Mouse (Mus musculus) cerebellum, adult 2 months (tissue): ENCODE data around the gene Cactin. TPM values are rescaled to one million over a fixed set of nuclear protein-coding genes. Genes with fewer than 3 reads are reported as not detected.

Experiments
- DNase-seq, 2 experiments: peaks; one replicate each; pipeline ENCODE4 v3.0.0; 2021
- H3K27ac ChIP-seq: fragments of 200-500 bp; 2 replicates; pipeline ENCODE4 v1.5.1; 2012; ENCODE audit warnings: low read length, control low read depth, inconsistent platforms; ENCODE audit not compliant: insufficient read depth
- H3K27me3 ChIP-seq: fragments of 200-500 bp; 2 replicates; pipeline ENCODE4 v1.6.1; 2012; ENCODE audit warnings: inconsistent platforms, mild to moderate bottlenecking, low read length, moderate library complexity; ENCODE audit not compliant: control insufficient read depth, insufficient read depth
- H3K4me1 ChIP-seq: fragments of 200-500 bp; 2 replicates; pipeline ENCODE4 v1.6.1; 2011; ENCODE audit warnings: low read length; ENCODE audit not compliant: control insufficient read depth, insufficient read depth
- H3K4me3 ChIP-seq: fragments of 200-500 bp; replicated peaks from 2 replicates; pipeline ENCODE3; 2011; ENCODE audit warnings: mild to moderate bottlenecking, low read depth, low read length, control low read depth; ENCODE audit not compliant: insufficient read depth
- CTCF ChIP-seq: fragments of 200-500 bp; IDR thresholded peaks from 2 replicates; pipeline ENCODE4 v1.5.1; 2011; ENCODE audit warnings: low read depth, mild to moderate bottlenecking, control low read depth, low read length, moderate library complexity, borderline replicate concordance; ENCODE audit not compliant: insufficient read depth
- POLR2A ChIP-seq: fragments of 200-500 bp; IDR thresholded peaks from 2 replicates; pipeline ENCODE4 v1.6.1; 2011; ENCODE audit warnings: low read length, control low read depth, borderline replicate concordance; ENCODE audit not compliant: insufficient read depth
- WGBS: fragments of 180-500 bp; shearing (Covaris S2); methylation state at CpG from one replicate; pipeline ENCODE4 v1.1.7; 2018; 5-methylcytosine and 5-hydroxymethylcytosine counted together
- polyA plus RNA-seq: library from polyadenylated mRNA; depleted of rRNA; stranded (reverse); fragments of >200 nt; gene quantifications from 2 replicates; pipeline ENCODE4 v1.2.3, GENCODE M21; 2012

The Cactin gene
- polyA plus RNA-seq, 1 experiment = 36.3 TPM

GRCm38 (mm10) chr10:81304597-81305238, 16.2 kb upstream of the Cactin start:
- Histone ChIP-seq H3K27me3 (no peaks in the 10 kb centered on the region), H3K4me3 (peak overlapping the region; percentile 18), H3K4me1 (peaks cover 71% of the 10 kb centered on the region), H3K27ac (peak overlapping the region; percentile 65)
- TF ChIP-seq POLR2A (no peak), CTCF (peak; percentile 97)
- WGBS = 9% methylated on average over 9 of the region's 9 CpGs
- peak; percentile 71 to 80 for DNase-seq

- Histone ChIP-seq H3K27ac (peak overlapping the region; percentile 65; the same call in 1 of the 2 replicates), H3K4me1 (peaks cover 61% of the 10 kb centered on the region)
These were observed 15.2 kb upstream of the Cactin start for GRCm38 (mm10) chr10:81305663-81306062.

GRCm38 (mm10) chr10:81306173-81306668, 14.7 kb upstream of the Cactin start:
- no peak overlapping the region for H3K4me3 ChIP-seq
- 52% methylated on average over 12 of the region's 12 CpGs for WGBS
- peaks cover 56% of the 10 kb centered on the region for H3K4me1 ChIP-seq
- peak in 1 of 2 experiments; percentile 48 for DNase-seq
- TF ChIP-seq POLR2A = no peak
- no peak for TF ChIP-seq CTCF
- H3K27ac ChIP-seq = no peak overlapping the region
- H3K27me3 ChIP-seq = no peaks in the 10 kb centered on the region

More at GRCm38 (mm10) chr10:81305663-81306062, 15.2 kb upstream of the Cactin start:
- Histone ChIP-seq H3K4me3 (no peak overlapping the region), H3K27me3 (no peaks in the 10 kb centered on the region)
- no peak for TF ChIP-seq POLR2A
- no peak for TF ChIP-seq CTCF
- DNase-seq = peak; percentile 73
- 21% methylated on average over 14 of the region's 14 CpGs for WGBS

GRCm38 (mm10) chr10:81306837-81307682, 13.8 kb upstream of the Cactin start:
- WGBS = 50% methylated on average over 21 of the region's 21 CpGs
- DNase-seq = peak in 1 of 2 experiments; percentile 40
- no peak overlapping the region for H3K27ac ChIP-seq
- peaks cover 49% of the 10 kb centered on the region for H3K4me1 ChIP-seq
- TF ChIP-seq CTCF (no peak), POLR2A (no peak)
- no peaks in the 10 kb centered on the region for H3K27me3 ChIP-seq
- no peak overlapping the region for H3K4me3 ChIP-seq

- Histone ChIP-seq H3K4me1 (peaks cover 26% of the 10 kb centered on the region), H3K4me3 (no peak overlapping the region), H3K27me3 (no peaks in the 10 kb centered on the region), H3K27ac (no peak overlapping the region)
- WGBS = 84% methylated on average over 5 of the region's 5 CpGs
- no peak for DNase-seq
- no peak for TF ChIP-seq POLR2A
- TF ChIP-seq CTCF = no peak
These were observed 11.3 kb upstream of the Cactin start for GRCm38 (mm10) chr10:81309571-81309970.

- WGBS = 49% methylated on average over 13 of the region's 13 CpGs
These were observed 7.3 kb upstream of the Cactin start for GRCm38 (mm10) chr10:81313581-81313980.

GRCm38 (mm10) chr10:81314201-81314600, 6.7 kb upstream of the Cactin start:
- TF ChIP-seq CTCF (no peak), POLR2A (no peak)
- no peak overlapping the region for H3K27ac ChIP-seq
- no peaks in the 10 kb centered on the region for H3K27me3 ChIP-seq
- no peak for DNase-seq
- peaks cover 10% of the 10 kb centered on the region; the same call in 1 of the 2 replicates for H3K4me1 ChIP-seq
- 79% methylated on average over 7 of the region's 7 CpGs for WGBS
- no peak overlapping the region for H3K4me3 ChIP-seq

More at GRCm38 (mm10) chr10:81313581-81313980, 7.3 kb upstream of the Cactin start:
- peaks cover 8% of the 10 kb centered on the region; the same call in 1 of the 2 replicates for H3K4me1 ChIP-seq
- H3K4me3 ChIP-seq = no peak overlapping the region
- H3K27me3 ChIP-seq = no peaks in the 10 kb centered on the region
- TF ChIP-seq POLR2A = no peak
- no peak for TF ChIP-seq CTCF
- no peak overlapping the region for H3K27ac ChIP-seq
- DNase-seq = peak in 1 of 2 experiments; percentile 29
